Mouse (Mus musculus) kidney, adult 2 months (tissue): ENCODE results near the gene Sirt2. TPM values are rescaled to one million over a fixed set of nuclear protein-coding genes. Genes with fewer than 3 reads are reported as not detected.

ENCODE experiments used
- DNase-seq: peaks from one replicate; pipeline ENCODE4 v3.0.0; 2021
- H3K27ac ChIP-seq: fragments of 200-500 bp; 2 replicates; pipeline ENCODE4 v1.5.1; 2012; ENCODE audit warnings: low read depth, low read length, control low read depth, inconsistent platforms; ENCODE audit not compliant: insufficient read depth
- H3K27me3 ChIP-seq: fragments of 200-500 bp; replicated peaks from 2 replicates; pipeline ENCODE4 v1.6.1; 2012; ENCODE audit warnings: mild to moderate bottlenecking, moderate library complexity, low read length, inconsistent platforms; ENCODE audit not compliant: control insufficient read depth, insufficient read depth
- H3K36me3 ChIP-seq: fragments of 200-500 bp; 2 replicates; pipeline ENCODE4 v1.6.1; 2012; ENCODE audit warnings: mild to moderate bottlenecking, moderate library complexity, low read length, inconsistent platforms; ENCODE audit not compliant: control insufficient read depth, insufficient read depth
- H3K4me1 ChIP-seq: fragments of 200-500 bp; 2 replicates; pipeline ENCODE4 v1.6.1; 2011; ENCODE audit warnings: low read length; ENCODE audit not compliant: control insufficient read depth, insufficient read depth
- H3K4me3 ChIP-seq: fragments of 200-500 bp; 2 replicates; pipeline ENCODE4 v1.5.1; 2011; ENCODE audit warnings: mild to moderate bottlenecking, low read depth, low read length, control low read depth; ENCODE audit not compliant: insufficient read depth
- CTCF ChIP-seq: fragments of 200-500 bp; conservative IDR thresholded peaks from 2 replicates; pipeline ENCODE4 v1.5.1; 2011; ENCODE audit warnings: low read depth, mild to moderate bottlenecking, control low read depth, low read length, moderate library complexity, mixed read lengths; ENCODE audit not compliant: insufficient read depth, insufficient read length
- POLR2A ChIP-seq: fragments of 200-500 bp; IDR thresholded peaks from one replicate; pipeline ENCODE4 v1.6.1; 2011; ENCODE audit warnings: low read depth, low read length, control low read depth
- WGBS: fragments of 180-500 bp; shearing (Covaris S2); methylation state at CpG from one replicate; pipeline ENCODE4 v1.1.7; 2018; 5-methylcytosine and 5-hydroxymethylcytosine counted together
- polyA plus RNA-seq: library from polyadenylated mRNA; depleted of rRNA; stranded (reverse); fragments of >200 nt; gene quantifications from 2 replicates; pipeline ENCODE4 v1.2.3, GENCODE M21; 2012

Gene Sirt2
- polyA plus RNA-seq, 1 experiment, result 103 TPM

DNA sequence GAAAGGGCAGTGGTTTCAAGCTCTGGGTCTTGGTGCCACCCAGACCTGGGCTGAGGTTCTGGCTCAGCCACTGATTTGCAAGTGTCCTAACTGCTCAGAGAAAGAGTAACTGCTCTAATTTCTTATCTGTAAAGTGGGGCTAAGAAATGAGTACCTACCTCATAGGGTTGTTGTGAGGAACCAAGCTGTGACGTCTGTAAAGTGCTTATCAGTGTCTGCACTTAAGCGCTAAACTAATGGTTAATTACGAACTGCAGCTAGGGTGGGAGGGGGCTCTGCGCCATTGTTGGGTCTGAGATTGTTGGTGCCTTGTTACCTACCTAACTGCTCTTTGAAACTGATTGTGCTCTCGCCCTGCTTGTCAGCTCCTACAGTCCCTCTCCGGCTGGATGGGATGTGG, 51.0 kb downstream of the Sirt2 start:
- peaks cover 45% of the 10 kb centered on the region for H3K36me3 ChIP-seq
- no peak for TF ChIP-seq CTCF
- TF ChIP-seq POLR2A, result no peak
- H3K4me3 ChIP-seq, result no peak overlapping the region
- no peaks in the 10 kb centered on the region for H3K27me3 ChIP-seq
- WGBS, result 72% methylated on average over 6 of the region's 6 CpGs
- no peak overlapping the region for H3K27ac ChIP-seq
- H3K4me1 ChIP-seq, result peaks cover 21% of the 10 kb centered on the region
- DNase-seq, result no peak

GRCm38 (mm10) chr7:28817957-28818356, 51.4 kb downstream of the Sirt2 start:
- Histone ChIP-seq H3K27ac (no peak overlapping the region), H3K36me3 (peaks cover 45% of the 10 kb centered on the region), H3K4me3 (no peak overlapping the region), H3K27me3 (no peaks in the 10 kb centered on the region), H3K4me1 (peaks cover 19% of the 10 kb centered on the region; the same call in 1 of the 2 replicates)
- DNase-seq, result no peak
- TF ChIP-seq POLR2A, result no peak
- TF ChIP-seq CTCF, result no peak
- WGBS, result 77% methylated on average over 4 of the region's 4 CpGs

- peaks cover 16% of the 10 kb centered on the region; the same call in 1 of the 2 replicates for H3K4me1 ChIP-seq
Measured at GRCm38 (mm10) chr7:28818436-28818835, 51.9 kb downstream of the Sirt2 start.

GRCm38 (mm10) chr7:28818861-28819452, 52.4 kb downstream of the Sirt2 start:
- H3K27me3 ChIP-seq, result no peaks in the 10 kb centered on the region
- H3K36me3 ChIP-seq, result peaks cover 37% of the 10 kb centered on the region
- no peak overlapping the region for H3K27ac ChIP-seq
- H3K4me3 ChIP-seq, result no peak overlapping the region
- no peak for DNase-seq
- 64% methylated on average over 4 of the region's 4 CpGs for WGBS
- TF ChIP-seq POLR2A (no peak), CTCF (no peak)
- peaks cover 16% of the 10 kb centered on the region; the same call in 1 of the 2 replicates for H3K4me1 ChIP-seq

More at GRCm38 (mm10) chr7:28818436-28818835, 51.9 kb downstream of the Sirt2 start:
- Histone ChIP-seq H3K27ac (no peak overlapping the region), H3K36me3 (peaks cover 41% of the 10 kb centered on the region), H3K27me3 (no peaks in the 10 kb centered on the region), H3K4me3 (no peak overlapping the region)
- 75% methylated on average over 18 of the region's 18 CpGs for WGBS
- no peak for DNase-seq
- TF ChIP-seq POLR2A, result no peak
- no peak for TF ChIP-seq CTCF

DNA sequence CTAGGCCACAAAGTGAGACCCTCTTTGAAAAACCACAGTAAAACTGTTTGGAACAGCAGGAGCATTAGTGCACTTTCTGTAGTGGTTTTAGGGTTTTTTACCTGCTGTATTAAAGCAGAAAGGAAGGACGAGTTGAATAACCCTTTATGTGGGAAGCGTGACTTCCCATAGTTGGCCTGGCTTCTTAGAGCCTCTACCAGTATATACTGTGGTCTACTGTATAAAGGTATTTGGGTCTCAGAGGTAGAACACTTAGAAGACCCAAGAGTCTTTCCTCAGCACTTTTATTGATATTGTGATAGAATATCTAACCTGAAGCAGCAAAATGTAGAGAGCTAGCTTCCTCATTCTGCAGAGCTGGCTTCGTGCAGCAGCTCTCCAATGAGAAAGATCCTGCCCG, 53.0 kb downstream of the Sirt2 start:
- Histone ChIP-seq H3K27ac (no peak overlapping the region), H3K4me3 (no peak overlapping the region), H3K27me3 (no peaks in the 10 kb centered on the region), H3K36me3 (peaks cover 36% of the 10 kb centered on the region), H3K4me1 (peaks cover 19% of the 10 kb centered on the region; the same call in 1 of the 2 replicates)
- WGBS, result 74% methylated on average over 4 of the region's 4 CpGs
- TF ChIP-seq POLR2A, result no peak
- no peak for TF ChIP-seq CTCF
- no peak for DNase-seq

DNA sequence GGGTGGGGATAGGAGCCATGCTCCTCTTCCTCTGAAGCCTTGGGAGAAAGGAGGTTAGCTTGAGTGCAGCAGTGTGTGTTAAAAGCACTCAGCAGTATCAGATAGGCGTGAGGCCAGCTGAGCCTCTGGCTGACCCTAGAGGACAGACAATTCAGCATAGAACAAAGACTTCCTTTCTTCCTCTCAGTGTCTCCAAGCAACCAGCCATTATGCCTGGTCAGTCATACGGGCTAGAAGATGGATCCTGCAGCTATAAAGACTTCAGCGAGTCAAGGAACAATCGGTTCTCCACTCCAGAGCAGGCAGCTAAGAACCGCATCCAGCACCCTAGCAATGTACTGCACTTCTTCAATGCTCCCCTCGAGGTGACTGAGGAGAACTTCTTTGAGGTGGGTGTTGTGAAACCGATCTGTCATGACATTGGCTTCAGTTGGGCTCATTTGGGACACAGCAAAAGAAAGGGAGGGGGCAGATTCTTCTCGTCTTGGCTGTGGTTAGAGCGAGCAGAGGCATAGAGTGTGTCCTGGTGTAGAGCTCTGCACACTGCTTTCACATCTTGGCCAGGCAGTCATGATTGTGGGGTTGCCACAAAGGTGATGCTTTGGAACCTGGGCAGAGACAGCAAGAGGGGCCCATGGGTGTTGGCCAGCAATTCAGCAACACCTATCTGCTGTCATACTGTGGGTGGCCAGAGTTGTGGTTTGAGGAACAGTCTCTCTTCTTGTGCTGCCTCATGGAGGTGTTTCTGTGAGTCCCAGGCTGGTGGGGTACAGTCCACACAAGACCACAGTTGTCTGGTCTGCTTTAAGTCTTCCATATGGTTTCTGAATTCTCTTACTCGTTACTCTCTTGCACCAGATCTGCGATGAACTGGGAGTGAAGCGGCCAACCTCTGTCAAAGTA, 54.1 kb downstream of the Sirt2 start:
- Histone ChIP-seq H3K4me1 (peaks cover 20% of the 10 kb centered on the region; the same call in 1 of the 2 replicates), H3K27me3 (no peaks in the 10 kb centered on the region), H3K36me3 (peaks cover 29% of the 10 kb centered on the region), H3K4me3 (no peak overlapping the region), H3K27ac (peak overlapping the region; percentile 9)
- no peak for TF ChIP-seq CTCF
- no peak for TF ChIP-seq POLR2A
- DNase-seq, result peak; percentile 85
- WGBS, result 51% methylated on average over 12 of the region's 12 CpGs

GRCm38 (mm10) chr7:28821261-28821831, 54.8 kb downstream of the Sirt2 start:
- Histone ChIP-seq H3K4me1 (peaks cover 20% of the 10 kb centered on the region; the same call in 1 of the 2 replicates), H3K4me3 (no peak overlapping the region), H3K27me3 (no peaks in the 10 kb centered on the region), H3K27ac (0 out of 2 replicates have a peak overlapping the region, but pooled peaks have one; percentile 7), H3K36me3 (peaks cover 27% of the 10 kb centered on the region)
- TF ChIP-seq POLR2A (no peak), CTCF (no peak)
- WGBS, result 36% methylated on average over 10 of the region's 10 CpGs
- DNase-seq, result peak; percentile 67
